Mouse (Mus musculus) embryonic fibroblast, embryonic 13.5 days (primary cell): ENCODE data around the gene Dhx34.

ENCODE experiments used
- CTCF ChIP-seq: IDR thresholded peaks from 2 replicates; pipeline ENCODE4 v1.5.1; 2011; ENCODE audit warnings: mild to moderate bottlenecking, control low read depth, low read length, moderate library complexity, borderline replicate concordance; ENCODE audit not compliant: insufficient read depth
- POLR2A ChIP-seq: IDR thresholded peaks from 2 replicates; pipeline ENCODE4 v1.6.1; 2011; ENCODE audit warnings: low read depth, mild to moderate bottlenecking, control low read depth, low read length, moderate library complexity

DNA sequence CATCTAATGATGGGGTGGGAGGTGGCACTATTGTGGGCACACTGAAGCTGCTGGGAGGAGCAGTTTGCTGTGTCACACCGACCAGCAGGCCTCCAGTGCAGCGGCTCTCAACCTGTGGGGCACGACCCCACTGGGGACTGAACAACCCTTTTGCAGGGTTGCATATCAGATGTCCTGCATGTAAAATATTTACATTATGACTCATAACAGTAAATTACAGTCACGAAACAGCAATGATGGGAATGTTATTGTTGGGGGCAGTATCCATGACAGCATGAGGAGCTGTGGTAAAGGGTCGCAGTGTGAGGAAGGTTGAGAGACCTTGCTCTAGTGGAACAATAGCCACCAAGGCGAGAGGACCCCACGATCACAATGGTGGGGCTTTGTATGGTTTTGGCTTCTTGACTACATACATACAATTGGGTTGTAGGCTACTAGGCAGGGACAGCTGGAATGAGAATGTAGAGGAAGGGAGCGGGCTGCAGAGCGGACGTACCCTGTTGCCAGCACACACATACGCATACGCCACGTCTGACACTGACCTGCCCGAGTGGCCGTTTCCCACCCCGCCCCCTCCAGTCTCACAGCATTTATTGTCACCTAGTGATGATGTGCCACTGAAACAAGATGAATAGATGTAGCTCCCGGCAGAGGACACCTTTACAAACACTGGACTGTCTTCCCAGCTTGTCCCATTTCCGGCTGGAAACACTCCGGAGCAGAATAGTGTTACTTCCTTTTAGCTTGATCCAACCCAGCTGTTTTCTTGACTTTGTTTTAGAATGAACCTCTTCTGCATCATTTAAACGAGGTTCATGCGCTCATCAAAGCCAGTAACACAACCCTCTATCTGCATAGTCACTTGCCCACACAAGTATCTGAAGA lies 12.8 kb downstream of the Dhx34 start:
- TF ChIP-seq POLR2A (no peak), CTCF (no peak)
